Mouse (Mus musculus) liver, embryonic 14.5 days (tissue): ENCODE results near the gene Bcas3. TPM values are rescaled to one million over a fixed set of nuclear protein-coding genes. Genes with fewer than 3 reads are reported as not detected.

ENCODE experiments used
- ATAC-seq: fragments of 200-750 bp; cut with Nextera tagmentation; 2 replicates; pipeline ENCODE4 v1.8.0; 2017; ENCODE audit warnings: moderate number of reproducible peaks, mild to moderate bottlenecking, moderate library complexity; ENCODE audit not compliant: insufficient read depth
- DNase-seq, 3 experiments: peaks; one replicate each; pipeline ENCODE4 v3.0.0-alpha.2; 2012 to 2013; ENCODE audit warnings: low read depth in 3 of 3, low spot score in 3 of 3
- H3K27ac ChIP-seq: fragments of 300-500 bp; sonication (generic); 2 replicates; pipeline ENCODE4 v1.5.1; 2014; ENCODE audit warnings: moderate library complexity, mild to moderate bottlenecking, control low read depth, inconsistent platforms
- H3K27me3 ChIP-seq: fragments of 300-500 bp; sonication (generic); 2 replicates; pipeline ENCODE4 v1.6.1; 2014; ENCODE audit warnings: mild to moderate bottlenecking, low read length, moderate library complexity; ENCODE audit not compliant: control insufficient read depth, insufficient read depth
- H3K36me3 ChIP-seq: fragments of 300-500 bp; sonication (generic); replicated peaks from 2 replicates; pipeline ENCODE4 v1.6.1; 2014; ENCODE audit warnings: low read depth; ENCODE audit not compliant: control insufficient read depth, insufficient read depth
- H3K4me1 ChIP-seq, 2 experiments: fragments of 200-500 bp in 1 of 2; fragments of 300-500 bp in 1 of 2; sonication (generic) in 1 of 2; replicated peaks; 2 replicates each; pipeline ENCODE4 v1.6.1; 2012 to 2014; ENCODE audit warnings: antibody characterized with exemption in 1 of 2, inconsistent platforms in 1 of 2, low read length in 1 of 2; ENCODE audit not compliant: control insufficient read depth in 2 of 2, insufficient read depth in 2 of 2
- H3K4me2 ChIP-seq: fragments of 300-500 bp; sonication (generic); 2 replicates; pipeline ENCODE4 v1.6.1; 2014; ENCODE audit warnings: low read depth, mild to moderate bottlenecking, control low read depth, moderate library complexity
- H3K4me3 ChIP-seq, 2 experiments: fragments of 200-500 bp in 1 of 2; fragments of 300-500 bp in 1 of 2; sonication (generic) in 1 of 2; 2 replicates each; pipeline ENCODE4 v1.5.1; 2012 to 2014; ENCODE audit warnings: low read depth in 2 of 2, low read length in 2 of 2, mild to moderate bottlenecking in 2 of 2, control low read depth in 1 of 2, inconsistent platforms in 1 of 2, moderate library complexity in 1 of 2; ENCODE audit not compliant: insufficient read depth in 1 of 2
- H3K9ac ChIP-seq: fragments of 300-500 bp; sonication (generic); replicated peaks from 2 replicates; pipeline ENCODE4 v1.6.1; 2014; ENCODE audit warnings: mild to moderate bottlenecking, control low read depth, moderate library complexity
- H3K9me3 ChIP-seq: fragments of 300-500 bp; sonication (generic); 2 replicates; pipeline ENCODE4 v1.6.1; 2016; ENCODE audit warnings: low read length, mixed read lengths; ENCODE audit not compliant: control insufficient read depth
- CTCF ChIP-seq: IDR thresholded peaks from 2 replicates; pipeline ENCODE4 v1.5.1; 2016; ENCODE audit warnings: antibody characterized with exemption, low read depth, control low read depth
- EP300 ChIP-seq: IDR thresholded peaks from 2 replicates; pipeline ENCODE4 v1.6.1; 2016; ENCODE audit warnings: antibody characterized with exemption, low read depth
- WGBS: fragments of 180-500 bp; shearing (Covaris S2); extraction: QIAGEN DNeasy Blood & Tissue Kit; methylation state at CpG from one replicate; pipeline ENCODE4 v1.1.7; 2014; ENCODE audit not compliant: insufficient replicate concordance; 5-methylcytosine and 5-hydroxymethylcytosine counted together
- polyA plus RNA-seq, 2 experiments: library from polyadenylated mRNA; depleted of rRNA in 1 of 2; stranded (reverse) in 1 of 2; unstranded in 1 of 2; fragments of >200 nt; fragmentation: Nextera tagmentation in 1 of 2; extraction: Ambion mirVana in 1 of 2; gene quantifications; 2 replicates each; pipeline versions ENCODE4 v1.2.1 to v1.2.3; 2012 to 2014

Gene Bcas3
- polyA plus RNA-seq, 2 experiments: 6.9 to 17.5 TPM

DNA sequence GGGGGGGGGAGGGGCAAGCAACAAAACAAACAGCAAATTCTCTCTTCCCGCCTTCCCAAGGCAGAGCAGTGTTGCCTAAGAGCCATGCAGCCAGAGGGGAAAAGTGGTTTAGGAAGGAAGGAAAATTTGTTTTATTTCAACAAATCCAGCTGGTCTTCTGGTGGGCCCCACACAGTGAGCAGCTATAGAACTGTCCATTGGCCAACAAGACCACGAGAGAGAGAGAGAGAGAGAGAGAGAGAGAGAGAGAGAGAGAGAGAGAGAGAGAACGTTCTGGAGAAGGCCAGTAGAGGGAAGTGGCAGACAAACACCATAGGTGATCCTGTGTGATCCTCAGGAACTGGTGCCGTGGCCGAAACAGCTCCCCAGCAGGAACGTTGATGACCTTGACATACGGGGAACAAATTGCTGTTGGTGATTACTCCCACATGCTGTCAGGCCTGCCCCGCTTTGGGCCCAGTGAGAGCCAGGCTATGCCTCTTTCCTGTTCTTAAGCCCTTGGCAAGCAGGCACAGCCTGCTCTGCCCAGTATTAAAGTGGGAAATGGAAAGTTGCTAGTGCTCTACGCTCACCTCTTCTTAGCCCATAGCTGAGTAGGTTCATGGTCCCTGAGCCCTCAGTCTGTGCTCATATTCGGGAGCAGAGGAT lies 323.5 kb downstream of the Bcas3 start:
- Histone ChIP-seq H3K27me3 (no peaks in the 10 kb centered on the region), H3K4me2 (no peak overlapping the region), H3K4me3 (no peak overlapping the region), H3K4me1 (no peaks in the 10 kb centered on the region), H3K27ac (no peak overlapping the region), H3K9me3 (no peaks in the 10 kb centered on the region), H3K9ac (no peak overlapping the region), H3K36me3 (no peaks in the 10 kb centered on the region)
- TF ChIP-seq CTCF (no peak), EP300 (no peak)
- ATAC-seq: no peak
- WGBS: 49% methylated on average over 10 of the region's 10 CpGs
- no peak for DNase-seq

DNA sequence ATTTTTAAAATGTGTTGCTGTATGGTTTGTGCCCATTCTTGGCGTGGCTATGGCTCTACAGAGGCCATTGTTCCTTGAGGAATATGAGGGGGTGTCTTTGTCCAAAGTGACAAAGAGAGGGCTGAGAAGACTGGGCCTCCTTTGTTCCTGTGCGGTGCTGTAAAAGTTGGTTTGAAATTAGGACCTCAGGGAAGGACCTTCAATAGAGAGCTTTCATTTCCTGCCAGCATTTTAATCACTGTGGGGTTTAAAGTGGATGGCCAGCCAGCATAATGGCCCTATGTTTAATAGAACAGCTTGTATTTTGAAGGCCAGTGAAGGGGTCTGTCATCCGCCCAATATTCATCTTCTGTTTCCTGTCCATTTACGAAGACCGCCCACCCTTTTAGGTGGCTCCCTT lies 325.7 kb downstream of the Bcas3 start:
- Histone ChIP-seq H3K27ac (no peak overlapping the region), H3K9me3 (no peaks in the 10 kb centered on the region), H3K4me1 (no peaks in the 10 kb centered on the region), H3K4me3 (no peak overlapping the region), H3K9ac (no peak overlapping the region), H3K27me3 (no peaks in the 10 kb centered on the region), H3K36me3 (no peaks in the 10 kb centered on the region), H3K4me2 (no peak overlapping the region)
- WGBS: 68% methylated on average over 5 of the region's 5 CpGs
- no peak for ATAC-seq
- no peak for DNase-seq
- no peak for TF ChIP-seq EP300
- TF ChIP-seq CTCF: no peak

DNA sequence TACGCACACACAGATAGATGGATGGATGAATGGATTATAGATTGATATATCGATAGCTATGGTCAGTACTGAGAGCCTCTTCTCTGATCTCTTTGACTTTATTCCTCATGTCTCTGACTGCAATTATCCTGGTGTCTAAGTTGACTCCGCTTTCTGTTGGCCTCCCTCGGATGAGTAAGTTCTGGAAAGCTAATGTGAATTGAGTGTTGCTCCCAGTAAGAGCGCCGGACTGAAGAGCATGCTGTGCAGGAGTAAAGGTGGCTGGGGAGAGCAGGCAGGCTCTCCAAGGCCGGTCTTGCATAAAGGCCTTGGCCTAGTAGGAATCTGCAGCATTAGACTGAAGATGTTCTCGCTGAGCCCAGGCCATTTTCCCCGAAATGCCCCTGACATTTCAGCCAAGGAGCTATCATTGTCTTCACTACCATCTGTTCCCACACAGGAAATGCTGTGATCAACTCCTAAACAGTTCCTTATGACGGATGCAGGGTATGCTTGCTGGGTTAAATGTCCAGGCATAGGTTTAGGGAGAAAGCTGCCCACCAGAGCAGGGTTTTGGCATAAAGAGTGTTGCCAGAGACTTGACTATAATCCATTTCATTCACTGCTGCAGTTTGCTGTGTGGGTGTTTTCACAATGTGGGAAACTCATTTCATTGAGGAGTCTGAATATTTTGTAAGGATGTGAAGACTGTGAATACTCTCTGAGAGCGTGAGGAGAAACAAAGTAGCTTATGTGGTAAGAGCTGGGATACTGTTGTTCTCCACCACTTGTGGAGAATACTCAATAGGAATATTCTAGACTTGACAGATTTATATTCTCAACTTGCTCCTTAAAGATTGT lies 328.8 kb downstream of the Bcas3 start:
- Histone ChIP-seq H3K9ac (no peak overlapping the region), H3K4me1 (peaks cover 0 to 3% of the 10 kb centered on the region in 2 experiments; a peak in 1 of 4 replicates), H3K27me3 (no peaks in the 10 kb centered on the region), H3K4me3 (no peak overlapping the region), H3K36me3 (no peaks in the 10 kb centered on the region), H3K4me2 (no peak overlapping the region), H3K9me3 (no peaks in the 10 kb centered on the region), H3K27ac (no peak overlapping the region)
- ATAC-seq (no peak), DNase-seq (no peak)
- WGBS: 59% methylated on average over 11 of the region's 11 CpGs
- TF ChIP-seq EP300 (no peak), CTCF (no peak)

DNA sequence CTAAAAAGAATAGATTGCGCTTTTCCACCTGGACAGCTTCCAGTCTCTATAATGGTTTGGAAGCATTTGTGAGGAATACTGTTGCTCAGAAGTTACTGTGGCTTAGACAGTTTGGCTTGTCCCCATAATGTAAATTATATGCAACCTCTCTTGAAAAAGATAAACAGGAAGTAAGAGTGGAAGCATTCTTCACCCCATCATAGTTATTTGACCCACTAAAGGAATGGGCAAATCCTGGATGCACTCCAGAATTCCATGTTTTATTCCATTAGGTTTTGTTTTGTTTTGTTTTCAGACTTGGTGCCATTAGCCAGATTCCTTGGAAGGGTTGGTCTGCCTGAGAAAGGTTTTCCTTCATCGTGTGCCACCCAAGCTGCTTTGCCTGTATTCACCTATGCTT lies 332.0 kb downstream of the Bcas3 start:
- Histone ChIP-seq H3K9ac (no peak overlapping the region), H3K9me3 (no peaks in the 10 kb centered on the region), H3K27ac (no peak overlapping the region), H3K4me1 (peaks cover 0 to 6% of the 10 kb centered on the region in 2 experiments; a peak in 2 of 4 replicates), H3K4me3 (no peak overlapping the region), H3K27me3 (no peaks in the 10 kb centered on the region), H3K4me2 (no peak overlapping the region), H3K36me3 (no peaks in the 10 kb centered on the region)
- DNase-seq (no peak), ATAC-seq (no peak)
- TF ChIP-seq CTCF: no peak
- no peak for TF ChIP-seq EP300
- 80% methylated on average over 2 of the region's 2 CpGs for WGBS

DNA sequence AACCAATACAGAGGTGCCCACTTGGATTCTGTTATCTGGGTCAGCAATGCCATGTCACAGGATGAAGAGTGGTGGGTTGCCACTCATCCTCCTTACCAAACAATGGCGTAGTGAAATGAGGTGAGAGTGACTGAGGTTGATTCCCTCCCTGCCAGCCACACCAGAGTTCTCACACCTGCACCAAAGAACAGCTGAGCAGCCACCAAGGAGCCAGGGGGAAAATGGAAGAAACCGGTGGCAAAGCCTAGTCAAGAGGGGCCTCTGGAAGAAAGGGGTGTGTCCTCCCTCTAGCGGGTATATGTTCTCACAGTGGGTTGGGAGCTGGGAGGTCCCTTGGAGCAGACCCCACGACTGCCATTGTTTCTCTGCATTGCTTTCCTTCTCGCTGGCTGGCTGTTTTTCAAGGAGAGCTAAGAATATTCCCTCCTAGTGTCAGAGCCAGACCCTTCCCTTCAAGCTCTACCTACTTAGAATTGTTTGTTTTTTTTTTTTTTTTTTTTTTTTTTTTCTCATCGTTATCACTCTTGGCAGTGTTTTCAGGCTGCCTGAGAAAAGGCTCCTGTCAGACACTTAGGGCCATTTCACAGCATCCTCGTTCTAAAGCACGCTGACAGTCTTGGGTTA lies 335.0 kb downstream of the Bcas3 start:
- Histone ChIP-seq H3K9me3 (no peaks in the 10 kb centered on the region), H3K36me3 (no peaks in the 10 kb centered on the region), H3K9ac (no peak overlapping the region), H3K27ac (no peak overlapping the region), H3K4me3 (no peak overlapping the region), H3K4me2 (no peak overlapping the region), H3K4me1 (peaks cover 0 to 12% of the 10 kb centered on the region in 2 experiments; a peak in 2 of 4 replicates), H3K27me3 (no peaks in the 10 kb centered on the region)
- no peak for TF ChIP-seq CTCF
- no peak for TF ChIP-seq EP300
- WGBS: 17% methylated on average over 8 of the region's 8 CpGs
- DNase-seq (no peak), ATAC-seq (no peak)
